Mouse (Mus musculus): ENCODE results near the gene Tsen2.

Tsen2 gene

DNA sequence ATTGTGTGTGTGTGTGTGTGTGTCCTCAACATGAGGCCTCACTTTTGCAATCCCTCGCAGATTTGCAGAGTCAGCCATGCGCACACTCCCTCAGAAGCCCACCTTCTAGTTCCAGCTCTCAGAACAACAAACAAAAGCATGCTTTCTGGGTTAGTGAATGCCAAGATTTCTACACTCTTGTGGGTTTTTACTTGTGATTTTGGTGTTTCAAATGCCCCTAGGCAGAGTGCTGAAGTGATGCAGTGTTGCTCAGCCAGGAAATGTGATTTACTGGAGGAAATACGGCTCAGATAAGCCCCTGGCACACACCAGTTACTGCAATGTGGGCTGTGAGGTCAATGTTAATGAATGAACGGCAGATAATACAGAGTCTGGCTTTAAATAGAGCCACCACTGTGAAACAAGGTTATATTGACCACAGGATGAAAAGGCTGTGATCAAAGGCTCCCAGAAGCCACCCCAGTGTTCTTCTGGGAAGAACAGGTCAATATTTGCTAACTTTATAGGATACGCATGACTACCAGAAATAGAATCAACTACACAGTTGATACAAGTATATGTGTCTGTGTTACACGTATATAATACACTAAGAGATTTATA is 2.7 kb upstream of the Tsen2 start:
- DNase-seq (ENCODE audit: low spot score): no peak

- DNase-seq (ENCODE audit: low spot score): no peak
Measured at GRCm38 (mm10) chr6:115542341-115542740, 2.1 kb upstream of the Tsen2 start.

DNA sequence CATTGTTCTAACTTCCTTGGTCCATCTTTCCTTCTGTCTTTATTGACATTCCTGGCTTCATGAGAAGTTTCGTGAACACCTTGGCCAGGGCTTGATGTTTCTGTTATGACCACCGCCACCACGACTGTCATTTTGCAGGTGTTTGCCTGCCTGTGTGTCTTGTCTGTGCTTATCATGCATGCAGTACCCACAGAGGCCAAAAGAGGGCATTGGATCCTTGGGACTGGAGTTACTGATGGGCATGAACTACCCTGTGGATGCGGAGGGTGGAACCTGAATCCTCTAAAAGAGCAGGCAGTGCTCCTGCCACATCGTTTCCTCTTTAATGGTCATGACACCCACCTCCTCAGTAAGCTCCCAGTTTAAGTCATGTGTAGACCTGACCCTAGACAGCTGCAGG is 1.8 kb downstream of the Tsen2 start:
- DNase-seq (ENCODE audit: low spot score): peak; percentile 18

GRCm38 (mm10) chr6:115555485-115555884 is 11.0 kb downstream of the Tsen2 start:
- DNase-seq (ENCODE audit: low spot score): no peak

GRCm38 (mm10) chr6:115558176-115558575 is 13.7 kb downstream of the Tsen2 start:
- no peak for DNase-seq (ENCODE audit: low spot score)

DNA sequence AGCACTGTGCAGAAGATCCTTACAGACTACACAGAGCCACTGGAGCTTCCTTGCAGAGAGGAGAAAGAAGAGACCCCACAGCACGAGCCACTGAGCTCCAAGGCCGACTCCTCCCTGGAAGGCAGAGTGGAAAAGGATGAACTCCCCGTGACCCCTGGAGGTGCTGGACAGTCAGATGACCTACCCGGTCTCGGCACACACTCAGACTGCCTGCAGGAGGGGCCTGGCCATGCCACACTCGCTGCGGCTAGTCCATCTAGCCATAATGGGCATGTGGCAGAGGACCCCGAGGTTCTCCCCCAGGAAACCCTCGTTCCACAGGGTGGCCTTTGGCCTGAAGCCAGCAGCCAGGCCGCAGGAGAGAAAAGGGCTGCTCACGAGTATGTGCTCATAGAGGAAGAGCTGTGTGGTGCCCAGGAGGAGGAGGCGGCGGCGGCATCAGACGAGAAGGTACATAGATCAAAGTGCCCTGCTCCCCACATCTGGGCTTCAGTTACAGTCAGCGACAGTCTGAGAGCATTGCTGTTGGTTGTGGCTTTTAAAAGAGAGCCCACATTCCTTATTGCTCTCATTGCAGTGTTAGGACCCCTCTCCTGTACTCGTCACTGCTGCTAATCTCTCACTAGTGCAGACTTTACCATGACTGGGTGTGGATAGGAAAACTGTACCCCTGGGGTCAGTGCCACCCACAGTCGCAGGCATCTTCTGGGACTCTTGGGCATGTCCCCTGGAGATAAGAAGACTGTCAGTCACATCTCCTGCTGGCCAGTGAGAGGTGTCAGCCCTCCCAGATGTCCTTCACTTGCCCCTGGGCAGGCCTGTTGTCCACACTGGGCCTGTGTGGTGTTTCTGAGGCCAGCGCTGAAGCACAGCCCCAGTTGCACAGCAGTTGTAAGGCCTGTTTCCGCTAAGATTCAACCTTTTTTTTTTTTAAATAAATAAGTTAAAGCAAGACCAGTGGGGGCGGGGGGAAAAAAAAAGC is 15.5 kb downstream of the Tsen2 start:
- peak; percentile 24 for DNase-seq (ENCODE audit: low spot score)

DNA sequence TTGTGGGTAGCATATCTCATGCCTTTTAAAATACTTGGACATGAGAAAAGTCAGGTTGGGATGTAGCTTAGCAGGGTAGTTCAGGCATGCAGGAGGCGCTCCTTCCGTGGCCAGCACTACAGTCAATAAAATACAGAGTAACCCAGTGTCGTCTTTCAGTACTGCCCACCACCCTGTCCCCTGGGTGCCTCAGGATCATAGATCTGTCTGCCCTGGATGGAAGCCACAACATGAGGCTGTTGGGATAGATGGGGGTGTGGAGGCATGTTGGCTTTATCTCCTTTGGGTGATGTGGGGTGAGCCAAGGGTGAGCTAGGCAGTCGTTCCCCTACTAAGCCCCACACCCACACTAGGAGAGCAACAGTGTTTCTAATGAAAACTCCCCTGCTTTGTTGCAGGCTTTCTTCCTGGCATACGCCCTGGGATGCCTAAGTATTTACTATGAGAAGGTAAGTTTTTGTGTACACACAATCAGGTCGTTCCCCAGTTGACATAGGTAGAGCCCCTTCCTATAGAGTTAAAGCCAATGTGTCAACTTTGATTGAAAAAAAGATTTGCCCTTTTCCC is 21.1 kb downstream of the Tsen2 start:
- no peak for DNase-seq (ENCODE audit: low spot score)

DNA sequence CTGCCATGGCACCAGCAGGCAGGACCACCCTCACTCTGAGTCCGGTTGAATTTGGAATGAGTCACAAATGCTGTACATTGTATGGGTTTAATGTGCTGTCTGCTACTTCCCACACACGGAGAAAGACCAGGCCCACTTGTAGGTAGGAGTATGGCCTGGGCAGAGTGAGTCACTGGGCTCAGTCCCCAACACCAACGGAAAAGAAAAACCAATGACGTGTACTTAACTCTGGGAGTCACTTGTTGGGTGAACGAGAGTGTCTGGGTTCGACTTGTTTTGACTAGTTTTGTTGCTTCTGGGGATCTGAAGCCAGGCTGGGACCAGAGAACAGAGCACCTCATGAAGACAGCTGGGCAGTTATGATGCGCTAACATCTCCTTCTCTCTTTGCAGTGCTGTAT is 29.7 kb downstream of the Tsen2 start:
- DNase-seq (ENCODE audit: low spot score): no peak

DNA sequence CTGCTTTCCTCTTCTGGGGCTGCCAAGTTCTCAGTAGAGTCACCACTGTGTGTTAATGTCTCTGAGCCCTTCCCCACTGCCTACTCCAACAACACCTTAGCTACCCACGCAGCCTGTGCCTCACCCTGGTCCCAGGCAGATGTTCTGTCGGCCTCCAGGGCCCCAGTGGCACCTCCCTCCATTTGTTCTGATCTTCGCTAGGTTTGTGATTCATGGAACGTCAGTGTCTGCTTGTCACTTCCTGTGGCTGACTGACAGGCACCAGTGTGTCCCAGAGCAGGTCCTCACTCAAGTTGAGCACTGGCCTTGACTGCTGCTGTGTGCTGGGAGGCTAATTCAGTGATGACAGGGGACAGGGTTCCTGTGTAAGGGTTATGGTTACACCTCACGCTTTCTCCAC is 32.9 kb downstream of the Tsen2 start:
- no peak for DNase-seq (ENCODE audit: low spot score)

DNA sequence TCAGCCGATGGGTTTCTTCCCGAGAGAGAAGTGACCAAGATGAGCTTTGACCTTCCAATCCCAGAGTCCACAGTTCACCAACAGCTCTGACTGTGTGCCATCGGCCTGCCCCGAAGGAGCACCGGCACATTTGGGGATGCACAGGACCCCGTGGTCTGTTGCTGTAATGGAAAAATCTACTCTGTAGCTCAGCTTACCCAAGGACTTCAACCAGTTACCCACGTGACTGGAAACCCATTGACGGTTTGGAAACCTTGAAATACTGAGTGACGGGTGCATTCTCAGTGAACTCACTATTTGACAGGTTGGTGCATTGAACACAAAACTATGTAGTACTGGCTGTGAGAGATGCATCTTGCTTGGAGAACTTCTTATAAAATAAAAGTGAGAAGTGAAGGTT is 33.5 kb downstream of the Tsen2 start:
- no peak for DNase-seq (ENCODE audit: low spot score)

DNA sequence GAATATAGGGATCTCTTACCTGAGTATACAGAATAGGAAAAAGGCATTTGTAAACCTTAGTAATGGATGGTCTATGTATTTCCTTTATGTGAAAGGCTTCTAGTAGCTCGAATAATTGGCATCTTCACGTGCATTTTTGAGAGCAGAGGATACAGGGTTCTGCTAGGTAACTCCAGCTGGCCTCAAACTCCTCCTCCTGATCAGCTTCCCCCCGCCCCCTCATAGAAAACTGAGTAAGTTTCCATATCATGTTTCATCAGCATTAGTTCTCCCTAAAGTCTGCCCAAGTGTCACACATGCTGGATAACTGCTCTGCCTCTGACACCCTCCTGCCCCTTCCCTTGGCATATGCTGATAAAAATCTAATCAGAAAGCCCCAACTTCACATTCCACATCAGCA is 36.3 kb downstream of the Tsen2 start:
- DNase-seq (ENCODE audit: low spot score): no peak

DNA sequence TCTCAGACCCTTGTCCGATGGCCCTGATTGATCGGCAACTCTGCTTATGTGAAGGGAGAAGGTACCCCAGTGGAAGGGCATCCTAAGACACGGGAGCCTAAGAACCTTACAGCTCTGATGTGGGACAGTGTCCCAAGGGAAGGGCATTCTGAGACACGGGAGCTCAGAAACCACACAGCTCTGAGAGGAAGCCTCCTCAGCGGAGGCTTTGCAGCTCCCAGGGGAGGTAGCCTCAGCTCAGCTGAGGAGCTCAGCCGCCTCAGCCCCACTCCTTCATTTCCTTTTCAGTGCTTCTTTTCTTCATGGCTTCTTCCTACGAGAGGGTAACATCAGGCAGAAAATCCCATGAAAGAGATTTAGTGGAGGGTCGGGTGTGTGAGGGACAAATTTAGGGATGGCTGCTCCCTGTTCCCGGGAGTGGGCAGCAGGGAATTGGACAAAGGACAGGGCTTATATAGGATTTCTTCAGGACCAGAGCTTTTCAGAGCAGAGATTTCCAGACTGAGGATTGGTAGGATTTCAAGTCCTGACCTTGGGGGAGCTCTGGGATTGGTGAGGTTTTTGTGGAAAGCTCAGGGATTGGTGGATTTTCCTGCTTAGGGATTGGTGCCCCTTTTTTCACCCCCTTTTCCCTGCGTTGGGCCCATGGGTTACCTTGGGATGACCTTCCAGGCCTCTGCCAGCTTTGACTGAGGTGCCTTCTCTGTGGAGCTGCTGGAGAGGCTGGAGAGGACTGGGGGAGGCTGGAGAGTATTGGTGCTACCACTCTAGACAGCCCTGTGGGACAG is 38.1 kb downstream of the Tsen2 start:
- DNase-seq (ENCODE audit: low spot score): no peak

- DNase-seq (ENCODE audit: low spot score): no peak
Measured at GRCm38 (mm10) chr6:115583430-115584125, 39.1 kb downstream of the Tsen2 start.

DNA sequence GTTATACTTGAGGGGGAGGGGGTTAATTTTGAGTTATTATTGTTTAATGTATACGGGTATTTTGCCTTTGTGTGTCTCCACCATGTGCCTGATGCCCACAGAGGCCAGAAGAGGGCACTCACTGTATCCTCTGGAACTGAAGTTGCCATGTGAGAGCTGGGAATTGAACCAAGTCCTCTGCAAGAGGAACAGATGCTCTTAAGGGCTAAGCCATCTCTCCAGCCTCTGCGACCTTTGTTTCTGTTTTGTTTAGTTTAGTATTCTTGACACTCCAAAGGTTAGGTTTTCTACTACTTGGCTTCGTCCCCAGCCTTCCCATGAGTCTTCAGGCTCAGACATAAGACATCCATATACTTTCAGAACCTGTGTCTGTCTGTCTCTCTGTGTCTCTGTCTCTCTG is 39.7 kb downstream of the Tsen2 start:
- no peak for DNase-seq (ENCODE audit: low spot score)

DNA sequence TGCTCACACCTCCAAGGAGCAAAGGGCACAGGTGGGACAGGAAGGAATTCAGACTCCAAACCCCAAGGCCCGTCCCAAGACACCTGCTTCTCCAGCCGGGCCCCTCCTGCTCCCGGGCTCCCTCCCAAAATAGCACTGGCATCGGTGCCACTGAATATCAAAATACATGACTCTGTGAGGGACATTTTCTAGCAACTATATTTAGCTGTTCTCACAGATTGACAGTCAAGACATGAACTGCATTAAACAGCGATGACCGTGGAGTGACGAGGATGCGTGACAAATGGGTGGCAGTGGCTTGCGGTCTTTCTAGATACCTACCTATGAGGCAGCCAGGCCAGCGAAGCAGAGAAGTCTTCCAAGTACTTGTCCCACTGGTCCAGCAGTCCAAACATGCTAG is 41.9 kb downstream of the Tsen2 start:
- no peak for DNase-seq (ENCODE audit: low spot score)

DNA sequence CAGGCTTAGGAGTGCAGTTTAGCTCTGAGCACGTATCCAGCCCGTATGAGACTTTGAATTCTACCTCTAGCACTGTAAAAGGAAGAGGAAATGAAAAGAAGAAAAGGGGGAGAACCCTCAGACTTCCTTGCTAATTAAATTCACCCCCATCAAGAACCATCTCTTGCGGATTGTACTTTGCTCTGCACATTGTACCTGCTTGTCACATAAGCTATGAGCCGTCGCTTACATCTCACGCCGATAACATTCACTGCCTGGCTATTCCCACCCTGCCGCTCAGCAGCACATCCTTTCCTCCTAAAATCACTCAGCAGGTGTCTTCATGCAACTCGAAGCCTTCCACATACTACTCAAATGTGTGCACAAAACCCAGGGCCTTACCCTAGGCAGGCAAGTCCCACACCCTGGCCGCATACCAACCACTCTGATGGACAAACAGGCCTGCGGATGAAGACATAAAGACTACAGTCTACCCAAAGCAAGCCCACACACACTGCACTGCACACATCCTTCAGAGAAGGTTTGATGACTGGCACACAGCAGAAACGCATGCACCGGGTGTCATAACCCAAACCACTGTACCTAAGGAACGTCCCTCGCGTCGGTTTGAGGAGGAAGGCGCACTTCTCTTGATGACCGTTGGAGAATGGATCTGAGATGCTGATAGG is 47.4 kb downstream of the Tsen2 start:
- no peak for DNase-seq (ENCODE audit: low spot score)

DNA sequence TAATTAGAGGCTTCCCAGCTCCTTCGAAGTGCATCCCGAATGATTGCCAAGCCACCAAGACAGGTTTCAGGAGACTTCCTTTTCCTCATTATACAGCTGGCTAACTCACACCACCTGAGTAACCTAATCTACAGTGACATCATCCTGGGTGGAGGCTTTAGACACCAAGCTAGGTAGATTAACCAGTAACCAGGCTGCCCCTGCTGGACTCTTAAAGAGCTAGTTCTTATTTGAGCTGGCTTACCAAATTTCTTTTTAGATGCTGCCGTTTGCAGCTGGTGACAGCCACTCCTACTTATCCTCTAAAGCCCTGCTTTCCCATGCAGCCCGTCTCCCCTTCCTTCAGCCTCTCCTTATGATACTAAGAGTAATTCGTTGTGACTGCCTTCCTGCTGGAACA is 48.0 kb downstream of the Tsen2 start, which contains the start of gene Mkrn2os:
Gene Mkrn2os, minus strand, starts transcription at position 119 of the 400 bp plus-strand sequence.
- DNase-seq (ENCODE audit: low spot score): no peak

- no peak for DNase-seq (ENCODE audit: low spot score)
Measured at GRCm38 (mm10) chr6:115593252-115593651, 48.8 kb downstream of the Tsen2 start.

- DNase-seq (ENCODE audit: low spot score): no peak
Measured at GRCm38 (mm10) chr6:115594463-115594862, 50.0 kb downstream of the Tsen2 start.

- DNase-seq (ENCODE audit: low spot score): no peak
Measured at GRCm38 (mm10) chr6:115595667-115596066, 51.2 kb downstream of the Tsen2 start.

DNA sequence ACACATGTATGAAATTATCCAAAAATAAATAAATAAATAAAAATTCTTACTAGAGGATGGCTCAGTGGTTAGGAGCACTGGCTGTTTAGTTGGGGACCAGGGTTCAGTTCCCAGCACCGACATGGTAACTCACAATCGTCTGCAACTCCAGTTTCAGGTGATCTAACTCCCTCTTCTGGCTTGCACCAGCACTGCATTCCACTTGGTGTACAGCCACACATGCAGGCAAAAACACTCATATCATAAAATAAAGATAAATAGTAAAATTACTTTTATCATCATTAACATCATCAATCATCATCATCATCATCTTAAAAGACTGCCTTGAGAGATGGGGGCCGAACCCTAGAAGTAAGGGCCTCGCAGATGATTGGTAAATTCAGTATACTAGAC is 56.9 kb downstream of the Tsen2 start:
- DNase-seq (ENCODE audit: low spot score): no peak
